Mouse (Mus musculus): ENCODE results near the gene Bcat2.

Gene Bcat2

DNA sequence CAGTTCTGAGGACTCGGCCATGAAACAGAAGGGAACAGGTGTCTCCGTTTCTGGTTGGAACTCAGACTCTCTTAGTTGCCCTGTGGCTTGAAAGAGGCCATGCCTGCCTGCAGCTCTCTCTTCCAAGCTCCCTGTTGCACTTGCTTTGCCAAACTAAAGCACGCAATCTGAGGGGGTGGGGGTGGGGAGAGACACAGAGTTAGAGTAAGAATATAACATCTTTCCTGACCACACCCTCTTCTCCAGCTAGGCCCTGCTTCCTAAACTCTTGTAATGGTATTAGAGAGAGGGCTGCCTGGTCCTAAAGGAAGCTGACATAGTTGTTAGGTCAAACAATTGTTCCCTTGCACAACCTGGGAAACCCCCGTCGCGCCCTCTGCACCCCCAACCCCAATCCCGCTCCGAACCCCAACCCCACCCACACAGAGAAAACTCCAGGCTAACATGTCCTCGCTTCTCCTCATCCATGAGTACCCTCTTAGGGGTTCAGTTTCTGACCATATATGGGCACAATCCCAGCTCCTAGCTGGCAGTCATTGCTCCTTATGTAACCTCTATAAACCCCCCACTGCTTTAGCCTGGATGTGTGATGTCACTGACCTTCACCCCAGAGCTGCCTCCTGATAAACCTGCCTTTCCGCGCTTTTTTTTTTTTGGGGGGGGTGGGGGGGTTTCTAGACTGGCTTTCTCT is 19.0 kb upstream of the Bcat2 start:
- DNase-seq (ENCODE audit: low spot score): no peak

DNA sequence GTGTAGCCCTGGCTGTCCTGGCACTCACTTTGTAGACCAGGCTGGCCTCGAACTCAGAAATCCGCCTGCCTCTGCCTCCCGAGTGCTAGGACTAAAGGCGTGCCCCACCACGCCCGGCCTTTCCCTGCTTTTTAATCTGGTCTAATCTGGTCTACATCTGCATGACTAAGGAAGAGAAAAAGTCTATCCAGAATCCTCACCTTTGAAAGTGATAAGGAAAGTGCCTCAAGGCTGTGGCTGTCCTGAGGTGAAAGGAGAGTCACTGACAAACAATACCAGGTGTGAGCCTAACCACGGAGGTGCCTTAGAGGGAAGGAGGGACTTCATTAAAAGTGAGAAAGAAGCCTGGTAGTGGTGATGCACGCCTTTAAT is 18.5 kb upstream of the Bcat2 start:
- DNase-seq (ENCODE audit: low spot score): no peak

DNA sequence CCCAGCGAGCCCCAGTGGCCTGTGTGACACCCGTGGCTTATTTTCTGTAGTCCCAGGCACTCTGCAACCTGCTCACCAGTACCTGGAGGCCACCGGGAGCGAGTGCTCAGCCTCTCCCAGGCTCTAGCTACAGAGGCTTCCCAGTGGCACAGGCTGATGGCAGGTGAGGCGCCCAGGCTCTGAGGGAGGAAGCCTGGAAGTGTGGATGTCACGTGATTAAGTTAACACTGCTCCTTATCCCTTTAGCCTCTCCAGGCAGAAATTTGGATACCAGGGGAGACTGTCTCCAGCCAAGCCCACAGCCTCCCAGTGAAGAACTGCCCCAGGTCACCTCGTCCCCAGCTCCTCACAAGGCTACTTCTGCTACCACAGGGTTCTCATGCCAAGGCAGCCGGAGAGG is 16.4 kb upstream of the Bcat2 start:
- DNase-seq (ENCODE audit: low spot score): no peak

DNA sequence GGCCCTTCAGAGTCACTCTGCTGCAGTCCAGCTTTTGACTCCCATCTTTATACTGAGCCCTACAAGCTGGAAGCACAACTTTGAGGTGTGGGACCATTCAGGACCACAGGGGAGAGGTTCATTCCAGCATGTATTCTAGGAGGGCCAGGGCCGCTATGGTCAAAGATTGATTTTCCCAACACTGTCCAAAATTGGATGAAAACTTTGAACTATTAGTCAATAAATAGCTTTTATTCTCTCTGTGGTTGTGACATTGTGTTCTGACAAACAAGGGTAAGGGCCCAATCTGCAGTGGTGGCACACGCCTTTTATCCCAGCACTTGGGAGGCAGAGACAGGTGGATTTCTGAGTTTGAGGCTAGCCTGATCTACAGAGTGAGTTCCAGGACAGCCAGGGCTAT is 16.0 kb upstream of the Bcat2 start:
- no peak for DNase-seq (ENCODE audit: low spot score)

DNA sequence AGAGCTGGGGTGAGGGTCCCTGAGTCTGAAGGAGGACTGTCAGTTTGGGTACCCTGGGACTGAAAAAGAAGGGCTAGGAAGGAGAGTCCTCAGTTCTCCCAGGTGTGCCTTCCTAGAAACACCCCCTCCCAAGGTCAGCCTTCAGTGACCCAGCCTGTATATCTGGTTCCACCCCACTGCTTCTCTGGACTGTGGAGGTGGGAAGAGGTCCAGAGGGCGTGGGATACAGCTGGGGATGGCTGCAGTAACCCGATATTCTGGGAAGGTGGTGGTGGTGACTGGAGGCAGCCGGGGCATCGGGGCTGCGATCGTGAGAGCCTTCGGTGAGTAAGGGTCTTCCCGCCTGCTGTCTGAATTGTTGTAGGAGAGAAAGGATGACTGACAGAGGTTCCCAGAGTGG is 15.2 kb upstream of the Bcat2 start, which contains the start of gene Hsd17b14:
Hsd17b14 (plus strand) TSS at position 150 of the 400 bp plus-strand sequence.
- DNase-seq (ENCODE audit: low spot score): no peak

DNA sequence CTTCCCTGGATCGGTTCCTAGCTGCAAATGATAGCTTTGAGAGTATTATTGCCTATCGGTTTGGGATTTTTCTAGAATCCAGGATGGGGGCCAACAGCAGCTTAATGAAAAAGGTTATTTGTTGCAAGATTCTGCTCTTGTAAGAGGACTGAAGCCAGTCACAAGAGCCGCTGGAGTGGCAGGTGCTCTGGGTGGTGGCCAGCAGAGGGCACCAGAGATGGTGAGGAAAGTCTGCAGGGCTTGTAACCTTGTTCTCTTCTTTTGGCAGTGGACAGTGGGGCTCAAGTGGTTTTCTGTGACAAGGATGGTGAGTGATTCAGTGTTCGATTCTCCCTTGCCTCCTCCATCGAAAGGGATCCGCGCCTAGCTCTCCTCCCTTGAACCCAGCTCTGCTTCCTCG is 14.2 kb upstream of the Bcat2 start:
- peak; percentile 78 for DNase-seq (ENCODE audit: low spot score)

DNA sequence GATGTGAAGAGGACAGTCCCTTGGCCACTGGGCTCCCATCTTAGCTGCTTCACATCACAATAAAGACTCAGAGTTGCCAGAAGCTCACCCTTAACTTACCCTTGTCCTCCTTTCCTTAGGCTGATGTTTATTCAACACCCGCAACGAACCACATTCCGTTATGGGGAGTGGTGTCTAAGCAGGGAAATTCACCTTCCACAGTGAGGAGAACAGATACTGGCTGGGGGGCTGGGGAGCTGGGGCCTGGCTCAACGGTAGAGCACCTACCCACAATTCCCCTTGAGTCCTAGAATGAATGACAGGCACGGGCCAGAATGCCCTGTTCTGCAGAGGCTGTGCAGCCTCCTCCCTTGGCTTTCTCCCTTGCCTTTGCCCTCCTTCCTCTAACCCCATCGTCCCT is 11.0 kb upstream of the Bcat2 start:
- no peak for DNase-seq (ENCODE audit: low spot score)

DNA sequence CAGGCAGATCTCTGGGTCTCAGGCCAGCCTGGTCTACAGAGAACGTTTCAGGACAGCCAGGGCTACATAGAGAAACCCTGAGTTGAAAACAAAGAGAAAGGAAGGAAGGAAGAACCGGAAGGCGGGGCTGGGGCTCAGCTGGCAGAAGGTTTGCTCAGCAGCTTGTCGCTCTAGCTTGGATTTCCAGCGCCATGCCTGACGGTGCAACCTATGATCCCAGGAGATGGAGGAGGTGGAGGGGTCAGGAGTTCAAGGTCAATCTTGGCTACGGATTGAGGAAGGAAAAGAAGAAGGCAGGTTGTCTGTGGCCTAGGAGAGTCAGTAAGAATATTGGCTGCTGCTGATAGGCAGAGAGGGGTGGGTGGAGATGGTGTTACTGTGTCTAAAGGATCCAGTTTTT is 9.7 kb upstream of the Bcat2 start:
- no peak for DNase-seq (ENCODE audit: low spot score)

DNA sequence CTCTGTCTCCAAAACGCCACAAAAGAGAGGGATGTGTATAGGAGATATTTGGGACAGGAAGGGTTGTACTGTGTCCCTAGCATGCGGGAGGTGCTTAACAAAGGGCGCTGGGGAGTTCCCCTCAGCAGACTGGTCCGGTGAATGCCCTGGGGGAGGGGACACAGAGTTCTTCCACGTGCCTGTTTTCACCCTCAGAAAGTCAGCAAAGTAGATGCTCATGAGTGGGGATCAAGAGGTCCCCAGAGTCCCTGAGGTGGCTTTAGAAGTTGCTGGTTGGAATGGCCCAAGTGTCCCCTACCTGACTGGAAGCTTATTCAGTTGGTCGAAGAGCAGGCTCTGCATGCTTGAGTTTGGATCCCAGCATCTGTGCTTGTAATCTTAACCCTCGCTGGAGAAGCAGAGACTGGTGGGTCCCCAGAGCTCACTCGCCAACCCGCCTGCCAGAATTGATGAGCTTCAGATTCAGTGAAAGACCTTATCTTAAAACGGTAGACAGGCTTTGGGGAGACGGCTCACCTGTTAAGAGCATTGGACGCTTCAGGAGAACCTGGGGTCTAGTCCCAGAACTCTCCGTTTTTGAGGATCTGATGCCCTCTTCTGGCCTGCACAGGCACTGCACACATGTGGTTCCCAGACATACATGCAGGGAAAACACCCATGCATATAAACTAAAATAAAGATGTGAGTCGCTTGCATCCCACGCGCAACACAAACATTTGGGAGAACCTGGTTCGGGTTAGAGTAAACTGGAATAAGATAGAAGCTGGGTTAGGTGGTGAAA is 8.9 kb upstream of the Bcat2 start:
- DNase-seq (ENCODE audit: low spot score): peak; percentile 80

DNA sequence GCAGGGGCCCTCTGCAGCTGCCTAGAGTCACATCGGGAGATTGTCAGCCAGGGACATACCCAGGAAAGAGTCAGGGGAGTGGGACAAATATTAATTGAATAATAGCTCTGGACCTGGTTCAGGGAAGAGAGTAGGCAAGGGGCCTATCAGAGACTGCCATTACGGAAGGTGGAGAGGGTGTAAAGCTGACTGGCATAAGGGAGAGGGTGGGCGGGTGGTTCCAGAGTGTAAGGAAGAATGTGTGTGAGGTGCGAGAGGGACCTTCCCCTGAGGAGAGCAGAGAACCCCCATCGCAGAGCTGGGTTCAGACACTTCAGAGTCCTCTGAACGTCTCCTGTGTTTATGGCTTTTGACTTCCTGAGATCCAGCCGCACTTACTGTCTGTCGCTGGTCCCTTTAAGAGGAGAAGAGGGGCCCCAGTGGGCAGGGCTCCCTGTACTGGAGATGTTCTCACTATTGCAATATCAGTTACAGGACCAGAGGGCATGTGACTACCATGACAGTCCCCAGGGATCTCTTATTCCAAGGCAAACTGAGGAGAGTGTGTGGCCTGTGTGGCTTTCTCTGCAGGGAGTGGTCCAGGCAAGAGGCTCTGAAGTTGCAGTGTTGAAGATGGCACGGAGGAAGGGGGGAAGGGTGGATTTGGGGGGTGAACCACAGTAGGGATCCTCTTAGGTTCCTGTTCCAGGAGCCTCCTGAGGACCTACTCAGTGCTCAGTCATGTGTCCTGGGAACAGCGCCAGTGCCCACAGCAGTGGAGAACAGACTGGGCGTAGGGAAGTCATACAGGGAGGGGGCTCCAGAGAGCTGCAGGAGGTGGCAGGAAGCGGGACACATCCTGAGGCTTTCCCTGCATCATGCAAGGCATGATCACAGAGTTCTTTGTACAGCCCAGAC is 8.1 kb upstream of the Bcat2 start:
- DNase-seq (ENCODE audit: low spot score): no peak

DNA sequence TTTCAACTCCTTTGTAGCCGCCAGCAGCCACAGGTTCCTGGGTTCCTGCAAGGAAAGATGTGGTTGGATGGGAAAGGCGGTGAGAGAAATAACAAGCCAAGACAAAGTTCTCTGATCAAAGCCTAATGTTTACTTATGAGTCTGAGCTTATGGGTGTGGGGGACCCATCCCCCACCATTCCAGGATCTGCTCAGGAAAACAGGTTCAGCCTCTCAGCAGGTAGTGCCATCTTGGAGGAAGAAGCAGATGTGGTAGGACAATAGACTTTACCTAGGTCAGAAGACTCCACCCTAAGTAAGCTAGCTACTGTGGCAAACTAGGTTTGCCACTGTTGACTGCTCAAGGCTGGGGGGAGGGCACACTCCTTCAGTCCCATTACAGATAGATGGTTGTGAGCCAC is 5.1 kb upstream of the Bcat2 start:
- DNase-seq (ENCODE audit: low spot score): no peak

DNA sequence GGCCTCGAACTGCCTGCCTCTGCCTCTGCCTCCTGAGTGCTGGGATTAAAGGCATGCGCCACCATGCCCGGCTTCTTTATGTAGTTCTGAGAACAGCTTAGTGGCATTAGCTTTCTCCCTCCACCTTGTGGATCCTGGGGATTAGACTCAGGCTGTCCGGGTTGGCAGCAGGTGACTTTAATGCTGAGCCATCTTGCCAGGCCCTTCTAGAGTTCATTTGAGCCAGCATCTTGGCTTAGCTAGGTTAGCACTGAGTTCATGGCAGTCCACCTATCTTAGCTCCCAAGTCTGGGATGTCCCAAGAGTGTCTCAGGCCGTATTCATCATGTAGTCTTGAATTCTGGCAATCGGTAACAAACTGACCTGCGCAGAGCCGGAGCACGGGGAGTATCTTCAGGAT is 4.5 kb upstream of the Bcat2 start:
- no peak for DNase-seq (ENCODE audit: low spot score)

DNA sequence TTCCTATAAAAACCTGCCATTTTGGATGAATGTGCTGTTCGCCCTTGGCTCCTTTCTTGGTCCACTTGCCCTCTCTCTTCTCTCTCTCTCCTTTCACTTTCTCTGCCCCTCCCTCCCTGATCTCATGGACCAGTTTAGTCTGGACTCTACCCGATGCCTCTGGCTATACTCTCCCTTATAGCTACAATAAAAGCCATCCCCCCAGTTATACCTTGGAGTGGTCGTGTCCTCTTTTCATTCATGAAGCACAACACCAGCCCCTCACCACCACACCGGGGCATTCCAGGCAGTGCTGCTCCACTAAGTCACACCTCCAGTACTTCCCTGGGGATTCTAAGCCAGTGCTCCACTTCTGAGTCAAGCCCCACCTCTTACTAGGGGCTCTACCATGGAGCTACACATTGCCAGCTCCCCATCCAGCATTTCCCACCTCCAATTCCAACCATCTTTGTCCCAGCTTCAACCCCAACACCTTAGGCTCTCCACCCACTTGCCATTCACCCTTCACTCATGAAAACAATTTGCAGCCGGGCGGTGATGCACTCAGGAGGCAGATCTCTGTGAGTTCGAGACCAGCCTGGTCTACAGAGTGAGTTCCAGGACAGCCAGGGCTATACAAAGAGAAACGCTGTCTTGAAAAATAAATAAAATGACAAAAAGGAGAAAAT is 2.7 kb upstream of the Bcat2 start:
- no peak for DNase-seq (ENCODE audit: low spot score)

DNA sequence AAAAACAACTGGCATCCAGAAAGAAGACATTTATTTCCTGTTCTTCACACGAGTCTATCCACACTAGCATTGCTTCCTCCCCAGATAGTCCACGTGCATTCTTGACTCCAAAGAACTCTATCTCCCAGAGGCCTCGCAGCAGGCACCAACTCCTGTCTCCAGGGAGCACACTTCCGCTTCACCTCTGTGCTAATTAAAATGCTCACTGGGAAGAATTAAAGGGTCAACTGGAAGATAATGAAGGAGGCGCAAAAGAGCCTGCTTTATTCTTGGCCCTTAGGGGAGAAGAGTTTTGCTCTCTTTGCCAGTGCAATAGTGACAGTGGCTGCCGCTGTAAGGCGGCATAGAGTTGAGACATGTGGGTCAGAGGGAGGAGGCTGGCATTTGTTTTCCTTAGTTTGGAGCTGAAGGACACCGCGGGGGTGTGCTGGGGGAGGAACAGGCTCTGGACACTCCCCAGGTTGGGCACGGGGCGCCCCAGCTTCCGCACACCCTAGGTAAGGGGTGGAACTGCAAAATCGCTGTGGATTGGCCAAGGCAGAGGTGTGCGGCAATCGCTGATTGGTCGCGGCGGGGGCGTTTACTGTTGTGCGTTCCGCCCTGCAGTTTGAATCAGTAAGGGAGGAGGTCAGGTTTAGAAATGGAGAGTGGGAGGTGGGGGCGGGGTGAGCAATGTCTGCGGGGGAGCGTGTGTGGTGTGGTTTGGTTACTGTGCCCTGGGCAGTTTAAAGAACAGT is 2.0 kb upstream of the Bcat2 start:
- DNase-seq (ENCODE audit: low spot score): peak; percentile 84

DNA sequence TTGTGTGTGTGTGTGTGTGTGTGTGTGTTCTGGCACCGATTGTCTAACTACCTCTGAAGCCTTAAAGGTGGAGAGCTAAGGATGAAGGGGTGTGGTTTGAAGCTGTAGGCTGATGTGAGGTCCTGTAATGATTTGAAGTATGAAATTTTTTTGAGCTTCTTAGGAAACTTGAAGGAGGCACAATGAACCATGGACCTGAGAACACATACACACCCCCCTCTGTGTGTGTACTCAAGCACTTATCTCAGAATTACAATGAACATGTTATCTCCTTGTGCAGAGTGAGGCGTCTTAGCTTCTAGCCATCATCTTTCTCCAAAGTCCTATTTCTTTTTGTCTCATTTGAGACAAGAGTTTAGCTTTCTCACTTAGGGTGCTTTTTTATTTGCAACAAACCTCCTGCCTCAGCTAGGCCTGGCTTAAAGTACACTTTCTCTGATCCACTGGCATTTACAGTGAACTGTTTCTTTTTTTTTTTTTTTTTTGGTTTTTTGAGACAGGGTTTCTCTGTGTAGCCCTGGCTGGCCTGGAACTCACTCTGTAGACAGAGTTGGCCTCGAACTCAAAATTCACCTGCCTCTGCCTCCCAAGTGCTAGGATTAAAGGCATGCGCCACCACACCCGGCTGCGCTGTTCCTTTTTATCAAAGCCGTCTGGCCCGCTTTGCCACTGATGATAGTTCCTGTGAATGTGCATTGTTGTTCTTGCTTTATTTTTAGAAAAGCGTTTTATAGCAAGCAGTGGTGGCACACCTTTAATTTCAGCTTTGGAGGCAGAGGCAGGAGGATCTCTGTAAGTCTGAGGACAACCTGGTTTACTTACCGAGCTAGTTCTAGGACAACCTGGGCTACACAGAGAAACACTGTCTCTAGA is 1.1 kb upstream of the Bcat2 start:
- DNase-seq (ENCODE audit: low spot score): no peak

DNA sequence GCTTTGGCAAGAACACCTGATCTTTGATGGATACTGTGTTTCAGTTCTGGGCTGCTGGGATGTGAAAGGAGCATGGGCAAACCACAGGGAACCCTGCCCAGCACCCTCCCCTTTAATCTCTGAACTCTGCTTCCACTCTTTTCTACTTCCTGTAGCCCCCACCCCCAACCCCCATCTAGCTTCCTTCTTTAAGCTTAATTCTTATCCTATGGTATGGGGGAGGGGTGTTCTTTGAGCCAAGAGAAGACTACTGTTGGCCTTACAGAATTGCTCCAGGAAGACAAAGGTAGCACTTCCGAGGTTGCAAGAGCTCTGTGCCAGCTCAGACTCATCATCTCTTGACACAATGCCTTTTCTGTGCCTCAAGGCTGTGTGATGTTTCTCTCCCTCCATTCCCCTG is 2.0 kb downstream of the Bcat2 start:
- no peak for DNase-seq (ENCODE audit: low spot score)

DNA sequence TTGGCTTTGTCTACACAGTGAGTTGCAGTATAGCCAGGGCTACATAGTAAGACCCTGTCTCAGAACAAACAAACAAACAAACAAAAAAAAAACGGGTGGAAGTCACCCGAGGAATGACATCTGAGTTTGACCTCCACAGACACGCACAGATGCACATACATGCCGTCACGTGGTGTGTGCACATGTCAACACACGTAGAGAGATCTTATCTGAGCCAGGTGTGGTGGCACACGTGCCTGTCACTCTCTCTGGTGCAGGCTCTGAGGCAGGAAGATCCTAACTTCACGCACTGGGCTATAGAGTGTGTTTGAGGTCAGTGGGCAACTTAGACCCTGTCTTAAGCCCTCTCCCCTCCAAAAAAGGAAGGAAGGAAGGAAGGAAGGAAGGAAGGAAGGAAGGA is 4.0 kb downstream of the Bcat2 start:
- DNase-seq (ENCODE audit: low spot score): no peak

DNA sequence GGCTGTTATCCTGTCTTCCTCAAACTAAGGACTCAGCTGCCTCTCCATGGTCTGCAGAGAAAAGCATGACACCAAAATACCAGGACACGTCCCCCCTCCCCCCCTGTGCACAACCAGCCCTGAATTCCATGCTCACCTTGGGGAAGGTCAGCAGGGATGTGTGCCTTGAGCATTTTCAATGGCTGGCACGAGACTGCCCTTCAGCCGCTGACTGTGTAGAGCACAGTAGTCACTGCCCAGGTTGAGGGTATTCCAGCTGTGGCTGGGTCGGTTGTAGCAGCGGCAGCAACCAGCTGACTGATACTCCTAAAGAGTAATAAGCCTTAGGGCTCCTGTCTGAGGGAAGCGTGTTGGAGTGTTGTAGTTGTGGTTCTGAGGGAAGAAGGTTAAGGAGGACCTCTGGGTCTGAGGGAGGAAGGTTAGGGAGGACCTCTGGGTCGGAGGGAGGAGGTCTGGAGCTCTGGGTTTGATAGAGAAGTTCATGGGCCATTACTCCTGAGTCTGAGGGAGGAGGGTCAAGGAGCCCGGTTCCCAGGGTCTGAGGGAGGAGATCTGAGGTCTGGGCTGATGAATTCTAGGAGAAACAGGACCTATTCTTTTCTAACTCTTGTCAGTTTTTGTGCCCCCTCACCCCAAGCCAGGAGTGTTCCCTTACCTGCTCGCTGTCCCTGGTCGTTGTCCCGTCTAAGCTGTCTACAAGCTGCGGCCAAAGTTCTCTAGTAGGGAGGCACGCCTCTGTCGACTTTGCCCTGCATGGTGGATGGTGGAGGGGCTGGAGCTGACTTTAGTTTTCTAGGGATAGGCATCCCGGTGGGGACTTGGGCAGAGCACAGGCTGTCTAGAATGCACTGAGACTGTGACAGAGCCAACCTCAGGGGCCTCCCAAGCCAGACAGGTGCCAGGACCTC is 4.8 kb downstream of the Bcat2 start:
- no peak for DNase-seq (ENCODE audit: low spot score)

DNA sequence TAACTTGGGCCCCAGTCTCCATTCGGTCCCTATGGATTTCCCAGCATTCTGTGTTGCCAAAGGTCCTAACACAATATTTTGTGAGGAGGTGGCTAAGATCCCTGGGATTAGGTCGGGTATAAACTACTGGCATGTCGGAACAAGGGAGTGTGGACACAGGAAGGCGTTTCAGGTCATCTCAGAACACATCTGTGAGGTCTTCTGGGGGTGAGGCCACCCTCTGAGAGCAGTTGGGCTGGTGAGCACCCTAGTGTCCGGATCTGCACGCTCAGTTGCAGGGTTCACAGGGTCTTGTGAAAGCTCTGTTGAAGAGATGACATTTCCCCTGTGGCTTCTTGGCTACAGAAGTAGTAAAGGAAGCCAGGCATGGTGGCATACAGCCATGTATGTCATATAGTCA is 16.0 kb downstream of the Bcat2 start:
- DNase-seq (ENCODE audit: low spot score): no peak
